Mouse (Mus musculus): ENCODE results near the gene Agap2. TPM values are rescaled to one million over a fixed set of nuclear protein-coding genes. Genes with fewer than 3 reads are reported as not detected.

Agap2 gene
- polyA plus RNA-seq, 1 experiment: 45.6 TPM

- WGBS: under 1% methylated on average over 28 of the region's 28 CpGs
Measured at GRCm38 (mm10) chr10:127041274-127041766, 33.8 kb upstream of the Agap2 start, which contains the start of the genes Mettl1 and Eef1akmt3. Gene Mettl1, plus strand, starts transcription at chr10:127041414. Gene Eef1akmt3, minus strand, starts transcription at chr10:127041513.

GRCm38 (mm10) chr10:127041774-127042338 is 33.2 kb upstream of the Agap2 start:
- DNase-seq (ENCODE audit: low read depth in 1 of 2, low spot score in 2 of 2): peak; percentile 55 to 77
- peak overlapping the region; percentile 75 for H3K4me3 ChIP-seq (ENCODE audit: extremely low read depth, insufficient read depth, insufficient read length)
- H3K27me3 ChIP-seq (ENCODE audit: control insufficient read depth, insufficient read depth, low read length): peaks cover 9% of the 10 kb centered on the region; the same call in 1 of the 2 replicates
- TF ChIP-seq CTCF (IDR thresholded peaks at IDR 0.05; ENCODE audit: extremely low read depth, insufficient read depth, insufficient read length, insufficient replicate concordance) (no peak), POLR2A (IDR thresholded peaks at IDR 0.05; ENCODE audit: low read depth, low read length) (no peak)
- under 1% methylated on average over 44 of the region's 44 CpGs for WGBS
- H3K27ac ChIP-seq (ENCODE audit: insufficient read depth, low read length): no peak overlapping the region
- peaks cover 3% of the 10 kb centered on the region for H3K36me3 ChIP-seq (ENCODE audit: control insufficient read depth, insufficient read depth, low read length)
- H3K4me1 ChIP-seq (ENCODE audit: control insufficient read depth, insufficient read depth, insufficient read length): peaks cover 5% of the 10 kb centered on the region

More at GRCm38 (mm10) chr10:127041274-127041766, 33.8 kb upstream of the Agap2 start, which contains the start of the genes Mettl1 and Eef1akmt3:
- no peak within 1 kb of the TSS for H3K27ac ChIP-seq (ENCODE audit: insufficient read depth, low read length)
- peaks cover 5% of the 10 kb centered on the region for H3K4me1 ChIP-seq (ENCODE audit: control insufficient read depth, insufficient read depth, insufficient read length)
- H3K27me3 ChIP-seq (ENCODE audit: control insufficient read depth, insufficient read depth, low read length): peaks cover 9% of the 10 kb centered on the region; the same call in 1 of the 2 replicates
- H3K36me3 ChIP-seq (ENCODE audit: control insufficient read depth, insufficient read depth, low read length): peaks cover 3% of the 10 kb centered on the region
- DNase-seq (ENCODE audit: low read depth in 1 of 2, low spot score in 2 of 2): no peak
- peak within 1 kb of the TSS; percentile 75 for H3K4me3 ChIP-seq (ENCODE audit: extremely low read depth, insufficient read depth, insufficient read length)
- TF ChIP-seq POLR2A (IDR thresholded peaks at IDR 0.05; ENCODE audit: low read depth, low read length): no peak
- no peak for TF ChIP-seq CTCF (IDR thresholded peaks at IDR 0.05; ENCODE audit: extremely low read depth, insufficient read depth, insufficient read length, insufficient replicate concordance)

GRCm38 (mm10) chr10:127042468-127043115 is 32.5 kb upstream of the Agap2 start:
- WGBS: 18% methylated on average over 5 of the region's 5 CpGs
- H3K4me3 ChIP-seq (ENCODE audit: extremely low read depth, insufficient read depth, insufficient read length): peak overlapping the region; percentile 75
- H3K4me1 ChIP-seq (ENCODE audit: control insufficient read depth, insufficient read depth, insufficient read length): peaks cover 5% of the 10 kb centered on the region
- no peak for DNase-seq (ENCODE audit: low read depth in 1 of 2, low spot score in 2 of 2)
- peaks cover 3% of the 10 kb centered on the region for H3K36me3 ChIP-seq (ENCODE audit: control insufficient read depth, insufficient read depth, low read length)
- H3K27me3 ChIP-seq (ENCODE audit: control insufficient read depth, insufficient read depth, low read length): peaks cover 7% of the 10 kb centered on the region; the same call in 1 of the 2 replicates
- TF ChIP-seq CTCF (IDR thresholded peaks at IDR 0.05; ENCODE audit: extremely low read depth, insufficient read depth, insufficient read length, insufficient replicate concordance) (no peak), POLR2A (IDR thresholded peaks at IDR 0.05; ENCODE audit: low read depth, low read length) (no peak)
- no peak overlapping the region for H3K27ac ChIP-seq (ENCODE audit: insufficient read depth, low read length)

GRCm38 (mm10) chr10:127043187-127043586 is 31.9 kb upstream of the Agap2 start:
- no peak for DNase-seq (ENCODE audit: low read depth in 1 of 2, low spot score in 2 of 2)
- Histone ChIP-seq H3K36me3 (ENCODE audit: control insufficient read depth, insufficient read depth, low read length) (peaks cover 3% of the 10 kb centered on the region), H3K4me1 (ENCODE audit: control insufficient read depth, insufficient read depth, insufficient read length) (peaks cover 5% of the 10 kb centered on the region), H3K27ac (ENCODE audit: insufficient read depth, low read length) (no peak overlapping the region), H3K4me3 (ENCODE audit: extremely low read depth, insufficient read depth, insufficient read length) (no peak overlapping the region), H3K27me3 (ENCODE audit: control insufficient read depth, insufficient read depth, low read length) (peaks cover 7% of the 10 kb centered on the region; the same call in 1 of the 2 replicates)
- TF ChIP-seq CTCF (IDR thresholded peaks at IDR 0.05; ENCODE audit: extremely low read depth, insufficient read depth, insufficient read length, insufficient replicate concordance): no peak
- TF ChIP-seq POLR2A (IDR thresholded peaks at IDR 0.05; ENCODE audit: low read depth, low read length): no peak
- 94% methylated on average over 6 of the region's 6 CpGs for WGBS

- no peak for TF ChIP-seq POLR2A (IDR thresholded peaks at IDR 0.05; ENCODE audit: low read depth, low read length)
- TF ChIP-seq CTCF (IDR thresholded peaks at IDR 0.05; ENCODE audit: extremely low read depth, insufficient read depth, insufficient read length, insufficient replicate concordance): no peak
- peaks cover 5% of the 10 kb centered on the region; the same call in 1 of the 2 replicates for H3K4me1 ChIP-seq (ENCODE audit: control insufficient read depth, insufficient read depth, insufficient read length)
- 53% methylated on average over 5 of the region's 5 CpGs for WGBS
- H3K27ac ChIP-seq (ENCODE audit: insufficient read depth, low read length): no peak within 1 kb of the TSS
- H3K27me3 ChIP-seq (ENCODE audit: control insufficient read depth, insufficient read depth, low read length): no peaks in the 10 kb centered on the region; the same call in 1 of the 2 replicates
- no peak within 1 kb of the TSS for H3K4me3 ChIP-seq (ENCODE audit: extremely low read depth, insufficient read depth, insufficient read length)
- DNase-seq (ENCODE audit: low read depth in 1 of 2, low spot score in 2 of 2): no peak
- peaks cover 3% of the 10 kb centered on the region for H3K36me3 ChIP-seq (ENCODE audit: control insufficient read depth, insufficient read depth, low read length)
Measured at GRCm38 (mm10) chr10:127047954-127048353, 27.1 kb upstream of the Agap2 start, which contains the start of gene Cyp27b1. Gene Cyp27b1, plus strand, starts transcription at chr10:127048250.

GRCm38 (mm10) chr10:127048608-127049394 is 26.3 kb upstream of the Agap2 start:
- no peaks in the 10 kb centered on the region; the same call in 1 of the 2 replicates for H3K27me3 ChIP-seq (ENCODE audit: control insufficient read depth, insufficient read depth, low read length)
- no peak overlapping the region for H3K27ac ChIP-seq (ENCODE audit: insufficient read depth, low read length)
- WGBS: 12% methylated on average over 35 of the region's 35 CpGs
- no peak overlapping the region for H3K4me3 ChIP-seq (ENCODE audit: extremely low read depth, insufficient read depth, insufficient read length)
- H3K36me3 ChIP-seq (ENCODE audit: control insufficient read depth, insufficient read depth, low read length): peaks cover 3% of the 10 kb centered on the region
- no peak for DNase-seq (ENCODE audit: low read depth in 1 of 2, low spot score in 2 of 2)
- peaks cover 5% of the 10 kb centered on the region; the same call in 1 of the 2 replicates for H3K4me1 ChIP-seq (ENCODE audit: control insufficient read depth, insufficient read depth, insufficient read length)
- no peak for TF ChIP-seq CTCF (IDR thresholded peaks at IDR 0.05; ENCODE audit: extremely low read depth, insufficient read depth, insufficient read length, insufficient replicate concordance)
- no peak for TF ChIP-seq POLR2A (IDR thresholded peaks at IDR 0.05; ENCODE audit: low read depth, low read length)
